Mouse (Mus musculus) embryonic fibroblast, embryonic 13.5 days (primary cell): ENCODE data around the gene Dctpp1. TPM values are rescaled to one million over a fixed set of nuclear protein-coding genes. Genes with fewer than 3 reads are reported as not detected.
"Not testable (repeated sequence)": the region's sequence is repeated elsewhere in the genome, so short reads cannot be mapped to it uniquely, and the experiment has no call there.

ENCODE experiments used
- H3K27ac ChIP-seq: 2 replicates; pipeline ENCODE4 v1.5.1; 2012; ENCODE audit warnings: low read length, control low read depth, inconsistent platforms; ENCODE audit not compliant: insufficient read depth
- H3K4me1 ChIP-seq: 2 replicates; pipeline ENCODE4 v1.6.1; 2011; ENCODE audit warnings: low read length; ENCODE audit not compliant: control insufficient read depth, insufficient read depth
- H3K4me3 ChIP-seq: 2 replicates; pipeline ENCODE4 v1.5.1; 2011; ENCODE audit warnings: mild to moderate bottlenecking, control low read depth, low read length; ENCODE audit not compliant: insufficient read depth
- CTCF ChIP-seq: IDR thresholded peaks from 2 replicates; pipeline ENCODE4 v1.5.1; 2011; ENCODE audit warnings: mild to moderate bottlenecking, control low read depth, low read length, moderate library complexity, borderline replicate concordance; ENCODE audit not compliant: insufficient read depth
- POLR2A ChIP-seq: IDR thresholded peaks from 2 replicates; pipeline ENCODE4 v1.6.1; 2011; ENCODE audit warnings: low read depth, mild to moderate bottlenecking, control low read depth, low read length, moderate library complexity
- polyA plus RNA-seq: library from polyadenylated mRNA; stranded (reverse); fragments of >200 nt; gene quantifications from 2 replicates; pipeline ENCODE4 v1.2.4, GENCODE M21; 2011; ENCODE audit warnings: low read depth; ENCODE audit not compliant: missing spikeins, insufficient read length

The Dctpp1 gene
- polyA plus RNA-seq, 1 experiment: 30.6 TPM

DNA sequence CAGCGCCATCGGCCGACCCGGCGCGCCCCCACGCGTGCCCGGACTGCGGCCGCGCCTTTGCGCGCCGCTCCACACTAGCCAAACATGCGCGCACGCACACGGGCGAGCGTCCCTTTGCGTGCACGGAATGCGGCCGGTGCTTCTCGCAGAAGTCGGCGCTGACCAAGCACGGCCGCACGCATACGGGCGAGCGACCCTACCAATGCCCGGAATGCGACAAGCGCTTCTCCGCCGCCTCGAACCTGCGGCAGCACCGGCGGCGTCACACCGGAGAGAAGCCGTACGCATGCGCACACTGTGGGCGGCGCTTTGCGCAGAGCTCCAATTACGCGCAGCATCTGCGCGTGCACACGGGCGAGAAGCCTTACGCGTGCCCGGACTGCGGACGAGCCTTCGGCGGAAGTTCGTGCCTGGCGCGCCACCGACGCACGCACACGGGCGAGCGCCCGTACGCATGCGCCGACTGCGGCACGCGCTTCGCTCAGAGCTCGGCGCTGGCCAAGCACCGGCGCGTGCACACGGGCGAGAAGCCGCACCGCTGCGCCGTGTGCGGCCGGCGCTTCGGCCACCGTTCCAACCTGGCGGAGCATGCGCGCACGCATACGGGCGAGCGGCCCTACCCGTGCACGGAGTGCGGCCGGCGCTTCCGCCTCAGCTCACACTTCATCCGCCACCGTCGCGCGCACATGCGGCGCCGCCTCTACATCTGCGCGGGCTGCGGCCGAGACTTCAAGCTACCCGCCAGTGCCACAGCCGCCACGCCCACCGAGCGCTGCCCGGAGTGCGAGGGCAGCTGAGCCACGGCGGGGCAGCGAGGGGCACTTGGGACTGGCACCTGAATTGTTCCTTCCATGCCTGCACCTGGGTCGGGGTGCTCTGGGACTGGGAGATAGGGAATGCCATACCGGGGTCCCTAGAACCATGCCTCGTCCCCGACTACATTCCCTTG lies 6.4 kb downstream of the Dctpp1 start:
- TF ChIP-seq POLR2A (peak; percentile 34; the same call in 1 of the 2 replicates), CTCF (no peak)
- Histone ChIP-seq H3K4me3 (peak overlapping the region; percentile 36), H3K4me1 (no peaks in the 10 kb centered on the region), H3K27ac (peak overlapping the region; percentile 28; the same call in 1 of the 2 replicates)

- TF ChIP-seq CTCF (no peak), POLR2A (no peak)
- Histone ChIP-seq H3K4me3 (no peak overlapping the region), H3K27ac (no peak overlapping the region), H3K4me1 (no peaks in the 10 kb centered on the region)
These were observed 7.2 kb downstream of the Dctpp1 start for GRCm38 (mm10) chr7:127253341-127253740.

DNA sequence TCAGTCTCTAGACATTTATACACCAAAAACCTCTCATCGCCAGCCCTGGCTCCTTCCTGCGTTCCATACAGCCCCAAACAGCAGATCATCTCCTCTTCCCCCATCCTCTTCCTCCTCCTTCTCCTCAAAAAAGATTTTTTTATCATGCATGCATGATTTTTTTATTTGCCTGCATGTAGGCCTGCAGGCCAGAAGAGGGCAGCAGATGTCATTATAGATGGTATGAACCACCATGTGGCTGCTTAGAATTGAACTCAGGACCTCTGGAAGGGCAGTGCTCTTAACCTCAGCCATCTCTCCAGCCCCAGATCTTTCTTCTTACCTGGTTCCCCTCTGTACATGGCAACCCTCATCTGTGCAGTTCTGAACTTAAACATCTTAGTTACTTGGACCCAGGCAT lies 8.1 kb downstream of the Dctpp1 start:
- Histone ChIP-seq H3K4me3 (no peak overlapping the region), H3K27ac (no peak overlapping the region)
- no peak for TF ChIP-seq CTCF
- no peak for TF ChIP-seq POLR2A

GRCm38 (mm10) chr7:127250511-127250910 lies 10.0 kb downstream of the Dctpp1 start:
- H3K27ac ChIP-seq, H3K4me1 ChIP-seq, H3K4me3 ChIP-seq: not testable (repeated sequence)

More for the DNA sequence above, 8.1 kb downstream of the Dctpp1 start:
- H3K4me1 ChIP-seq: no peaks in the 10 kb centered on the region

- Histone ChIP-seq H3K4me1 (peaks cover 8% of the 10 kb centered on the region), H3K4me3 (peak overlapping the region; percentile 90), H3K27ac (peak overlapping the region; percentile 91)
- TF ChIP-seq CTCF: no peak
- TF ChIP-seq POLR2A: peak; percentile 72; the same call in 1 of the 2 replicates
These were observed 15.6 kb downstream of the Dctpp1 start for GRCm38 (mm10) chr7:127244658-127245510.

GRCm38 (mm10) chr7:127243870-127244657 lies 16.4 kb downstream of the Dctpp1 start, which contains the start of gene Zfp771:
Gene Zfp771 (plus strand): TSS chr7:127244274.
- peak; percentile 85 for TF ChIP-seq POLR2A
- TF ChIP-seq CTCF: no peak
- H3K4me1 ChIP-seq: peaks cover 8% of the 10 kb centered on the region
- H3K27ac ChIP-seq: peak within 1 kb of the TSS; percentile 93
- peak within 1 kb of the TSS; percentile 90 for H3K4me3 ChIP-seq

- Histone ChIP-seq H3K4me1 (peaks cover 8% of the 10 kb centered on the region), H3K4me3 (peak overlapping the region; percentile 38; the same call in 1 of the 2 replicates), H3K27ac (peak overlapping the region; percentile 93)
- no peak for TF ChIP-seq POLR2A
- TF ChIP-seq CTCF: no peak
These were observed 17.1 kb downstream of the Dctpp1 start for GRCm38 (mm10) chr7:127243361-127243867.

DNA sequence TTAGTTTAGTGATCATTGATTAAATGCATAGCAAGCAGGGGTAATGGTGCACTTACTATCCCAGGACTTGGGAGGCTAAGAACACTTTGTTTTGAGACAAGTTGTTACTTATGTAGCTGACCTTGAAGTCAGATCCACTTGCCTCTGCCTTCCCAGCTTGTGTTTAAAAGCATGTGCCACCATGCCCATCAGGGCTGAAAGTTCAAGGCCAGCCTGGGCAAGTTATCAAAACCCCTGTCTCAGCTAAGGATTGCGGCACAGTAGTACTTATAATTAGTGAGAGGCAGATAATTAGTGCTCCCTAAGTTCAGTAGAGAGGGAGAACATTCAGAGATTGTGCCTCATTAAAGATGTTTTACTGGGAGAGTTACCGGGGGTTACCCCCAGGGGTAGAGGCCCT lies 25.7 kb downstream of the Dctpp1 start:
- Histone ChIP-seq H3K4me3 (no peak overlapping the region), H3K4me1 (peaks cover 2% of the 10 kb centered on the region; the same call in 1 of the 2 replicates), H3K27ac (no peak overlapping the region)
- TF ChIP-seq CTCF: no peak
- no peak for TF ChIP-seq POLR2A

DNA sequence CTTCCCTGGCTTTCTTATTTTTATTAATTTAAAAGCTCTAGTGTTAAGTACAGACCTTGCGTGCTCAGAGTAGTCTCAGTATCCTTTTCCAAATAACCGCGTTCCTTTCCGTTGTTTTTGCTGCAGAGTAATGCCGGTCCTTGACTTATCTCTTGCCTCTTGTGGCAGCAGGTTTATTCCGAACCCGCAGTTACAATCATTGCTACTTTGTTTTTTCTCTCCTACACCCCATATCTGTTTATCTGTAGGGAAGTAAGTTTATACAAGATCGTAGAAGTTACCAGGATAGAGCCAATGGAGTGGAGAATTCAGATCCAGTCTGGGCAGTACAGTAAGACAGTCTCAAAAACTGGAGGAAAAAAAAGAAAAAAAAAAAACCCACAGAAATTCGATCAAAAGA lies 26.7 kb downstream of the Dctpp1 start:
- Histone ChIP-seq H3K4me3 (peak overlapping the region; percentile 89), H3K4me1 (peaks cover 2% of the 10 kb centered on the region; the same call in 1 of the 2 replicates), H3K27ac (peak overlapping the region; percentile 62)
- TF ChIP-seq POLR2A (no peak), CTCF (no peak)
